Mouse (Mus musculus): ENCODE results near the gene Ifit1. TPM values are rescaled to one million over a fixed set of nuclear protein-coding genes. Genes with fewer than 3 reads are reported as not detected.

Gene Ifit1
- polyA plus RNA-seq, 1 experiment from 2014 or later: not detected

GRCm38 (mm10) chr19:34666127-34666526 is 25.5 kb downstream of the Ifit1 start:
- no peak overlapping the region for H3K4me3 ChIP-seq
- H3K9me3 ChIP-seq (replicated peaks): no peaks in the 10 kb centered on the region
- H3K27me3 ChIP-seq (ENCODE audit: low read depth, poor library complexity, severe bottlenecking): no peaks in the 10 kb centered on the region
- H3K4me1 ChIP-seq: 0 out of 2 replicates have a peak, but pooled peaks cover 2% of the 10 kb centered on the region
- WGBS: 0% methylated on average over 5 of the region's 5 CpGs
- H3K27ac ChIP-seq: no peak overlapping the region
- peak; percentile 71 for DNase-seq (ENCODE audit: low spot score)
- H3K36me3 ChIP-seq: no peaks in the 10 kb centered on the region

- H3K4me3 ChIP-seq: no peak overlapping the region
- WGBS: 84% methylated on average over 7 of the region's 7 CpGs
- no peak overlapping the region for H3K27ac ChIP-seq
- no peak for DNase-seq (ENCODE audit: low spot score)
- H3K9me3 ChIP-seq (replicated peaks): no peaks in the 10 kb centered on the region
- H3K27me3 ChIP-seq (ENCODE audit: low read depth, poor library complexity, severe bottlenecking): no peaks in the 10 kb centered on the region
- H3K36me3 ChIP-seq: no peaks in the 10 kb centered on the region
- no peaks in the 10 kb centered on the region for H3K4me1 ChIP-seq
These were observed 32.8 kb downstream of the Ifit1 start for GRCm38 (mm10) chr19:34673476-34673875.

- Histone ChIP-seq H3K27me3 (ENCODE audit: low read depth, poor library complexity, severe bottlenecking) (no peaks in the 10 kb centered on the region), H3K9me3 (replicated peaks) (no peaks in the 10 kb centered on the region), H3K36me3 (no peaks in the 10 kb centered on the region), H3K27ac (no peak overlapping the region), H3K4me1 (no peaks in the 10 kb centered on the region), H3K4me3 (no peak overlapping the region)
- WGBS: 92% methylated on average over 4 of the region's 4 CpGs
- no peak for DNase-seq (ENCODE audit: low spot score)
These were observed 37.8 kb downstream of the Ifit1 start for GRCm38 (mm10) chr19:34678428-34678827.

GRCm38 (mm10) chr19:34684857-34685256 is 44.2 kb downstream of the Ifit1 start:
- Histone ChIP-seq H3K4me1 (no peaks in the 10 kb centered on the region), H3K36me3 (no peaks in the 10 kb centered on the region), H3K27me3 (ENCODE audit: low read depth, poor library complexity, severe bottlenecking) (no peaks in the 10 kb centered on the region), H3K4me3 (no peak overlapping the region), H3K9me3 (replicated peaks) (no peaks in the 10 kb centered on the region), H3K27ac (no peak overlapping the region)
- 70% methylated on average over 1 of the region's 1 CpGs for WGBS
- DNase-seq (ENCODE audit: low spot score): peak; percentile 44

GRCm38 (mm10) chr19:34685530-34685929 is 44.9 kb downstream of the Ifit1 start:
- no peak for DNase-seq (ENCODE audit: low spot score)
- no peak overlapping the region for H3K4me3 ChIP-seq
- no peak overlapping the region for H3K27ac ChIP-seq
- no peaks in the 10 kb centered on the region for H3K9me3 ChIP-seq (replicated peaks)
- no peaks in the 10 kb centered on the region for H3K4me1 ChIP-seq
- H3K27me3 ChIP-seq (ENCODE audit: low read depth, poor library complexity, severe bottlenecking): no peaks in the 10 kb centered on the region
- H3K36me3 ChIP-seq: no peaks in the 10 kb centered on the region
- WGBS: 92% methylated on average over 1 of the region's 1 CpGs

- Histone ChIP-seq H3K36me3 (no peaks in the 10 kb centered on the region), H3K4me3 (no peak overlapping the region), H3K4me1 (no peaks in the 10 kb centered on the region), H3K27ac (no peak overlapping the region), H3K9me3 (replicated peaks) (no peaks in the 10 kb centered on the region), H3K27me3 (ENCODE audit: low read depth, poor library complexity, severe bottlenecking) (no peaks in the 10 kb centered on the region)
- no peak for DNase-seq (ENCODE audit: low spot score)
- WGBS: 86% methylated on average over 6 of the region's 6 CpGs
These were observed 50.7 kb downstream of the Ifit1 start for GRCm38 (mm10) chr19:34691402-34691801.

- Histone ChIP-seq H3K36me3 (no peaks in the 10 kb centered on the region), H3K4me3 (no peak overlapping the region), H3K27ac (no peak overlapping the region), H3K27me3 (ENCODE audit: low read depth, poor library complexity, severe bottlenecking) (no peaks in the 10 kb centered on the region), H3K4me1 (no peaks in the 10 kb centered on the region), H3K9me3 (replicated peaks) (no peaks in the 10 kb centered on the region)
- 94% methylated on average over 8 of the region's 8 CpGs for WGBS
- DNase-seq (ENCODE audit: low spot score): no peak
These were observed 55.8 kb downstream of the Ifit1 start for GRCm38 (mm10) chr19:34696352-34696986.

- 80% methylated on average over 2 of the region's 2 CpGs for WGBS
- DNase-seq (ENCODE audit: low spot score): no peak
- no peak overlapping the region for H3K4me3 ChIP-seq
- H3K36me3 ChIP-seq: no peaks in the 10 kb centered on the region
- no peak overlapping the region for H3K27ac ChIP-seq
- no peaks in the 10 kb centered on the region for H3K9me3 ChIP-seq (replicated peaks)
- H3K27me3 ChIP-seq (ENCODE audit: low read depth, poor library complexity, severe bottlenecking): no peaks in the 10 kb centered on the region
- no peaks in the 10 kb centered on the region for H3K4me1 ChIP-seq
These were observed 56.8 kb downstream of the Ifit1 start for GRCm38 (mm10) chr19:34697461-34697860.

- 89% methylated on average over 3 of the region's 3 CpGs for WGBS
- Histone ChIP-seq H3K36me3 (no peaks in the 10 kb centered on the region), H3K27ac (no peak overlapping the region), H3K9me3 (replicated peaks) (no peaks in the 10 kb centered on the region), H3K27me3 (ENCODE audit: low read depth, poor library complexity, severe bottlenecking) (no peaks in the 10 kb centered on the region), H3K4me1 (no peaks in the 10 kb centered on the region), H3K4me3 (no peak overlapping the region)
- no peak for DNase-seq (ENCODE audit: low spot score)
These were observed 57.8 kb downstream of the Ifit1 start for GRCm38 (mm10) chr19:34698432-34698831.

GRCm38 (mm10) chr19:34698852-34699251 is 58.2 kb downstream of the Ifit1 start:
- Histone ChIP-seq H3K27ac (no peak overlapping the region), H3K4me3 (no peak overlapping the region), H3K27me3 (ENCODE audit: low read depth, poor library complexity, severe bottlenecking) (no peaks in the 10 kb centered on the region), H3K36me3 (no peaks in the 10 kb centered on the region), H3K4me1 (no peaks in the 10 kb centered on the region), H3K9me3 (replicated peaks) (no peaks in the 10 kb centered on the region)
- 69% methylated on average over 1 of the region's 1 CpGs for WGBS
- no peak for DNase-seq (ENCODE audit: low spot score)

GRCm38 (mm10) chr19:34699300-34699699 is 58.6 kb downstream of the Ifit1 start:
- H3K9me3 ChIP-seq (replicated peaks): no peaks in the 10 kb centered on the region
- no peaks in the 10 kb centered on the region for H3K4me1 ChIP-seq
- H3K4me3 ChIP-seq: no peak overlapping the region
- 87% methylated on average over 2 of the region's 2 CpGs for WGBS
- no peaks in the 10 kb centered on the region for H3K36me3 ChIP-seq
- no peaks in the 10 kb centered on the region for H3K27me3 ChIP-seq (ENCODE audit: low read depth, poor library complexity, severe bottlenecking)
- no peak overlapping the region for H3K27ac ChIP-seq
- DNase-seq (ENCODE audit: low spot score): no peak

Other genes starting within 250 kb of the Ifit1 start
- 0.18 and 1.2 TPM in 2 replicates for gene Ch25h, start 165.7 kb upstream of the Ifit1 start, polyA plus RNA-seq (2016; fragmentation: Nextera tagmentation; extraction: Ambion mirVana)
- gene Lipa, start 113.4 kb upstream of the Ifit1 start, polyA plus RNA-seq (2016; fragmentation: Nextera tagmentation; extraction: Ambion mirVana): 18.8 and 20.9 TPM in 2 replicates
- gene Ifit2, start 90.2 kb upstream of the Ifit1 start, polyA plus RNA-seq (2016; fragmentation: Nextera tagmentation; extraction: Ambion mirVana): 4.5 and 6.0 TPM in 2 replicates
- gene Ifit3, start 57.3 kb upstream of the Ifit1 start, polyA plus RNA-seq (2016; fragmentation: Nextera tagmentation; extraction: Ambion mirVana): 0.28 TPM in 1 of 2 replicates, not detected in the other
- not detected in 2 replicates for gene Ifit1bl1, start 38.9 kb upstream of the Ifit1 start, polyA plus RNA-seq (2016; fragmentation: Nextera tagmentation; extraction: Ambion mirVana)
- 0.23 TPM in 1 of 2 replicates, not detected in the other for gene Ifit3b, start 32.9 kb upstream of the Ifit1 start, polyA plus RNA-seq (2016; fragmentation: Nextera tagmentation; extraction: Ambion mirVana)
- gene Ifit1bl2, start 128 bp upstream of the Ifit1 start, polyA plus RNA-seq (2016; fragmentation: Nextera tagmentation; extraction: Ambion mirVana): not detected in 2 replicates
- 0.75 and 0.79 TPM in 2 replicates for gene Slc16a12, start 106.4 kb downstream of the Ifit1 start, polyA plus RNA-seq (2016; fragmentation: Nextera tagmentation; extraction: Ambion mirVana)
- 6.4 and 7.2 TPM in 2 replicates for gene Pank1, start 238.6 kb downstream of the Ifit1 start, polyA plus RNA-seq (2016; fragmentation: Nextera tagmentation; extraction: Ambion mirVana)

Data from limb, embryonic 10.5 days (tissue).